Mouse (Mus musculus) G1E (cell line): ENCODE results near the gene Acvrl1.

Experiments
- CTCF ChIP-seq: IDR thresholded peaks from 2 replicates; pipeline ENCODE4 v1.5.1; 2012; ENCODE audit warnings: low read depth, low read length, inconsistent platforms, mixed read lengths
- GATA2 ChIP-seq: IDR thresholded peaks from 2 replicates; pipeline ENCODE4 v1.6.1; 2012; ENCODE audit warnings: low read depth, low read length, inconsistent platforms, borderline replicate concordance
- POLR2AphosphoS5 ChIP-seq: IDR thresholded peaks from 2 replicates; pipeline ENCODE4 v1.6.1; 2012; ENCODE audit warnings: low read depth, low read length, inconsistent platforms; ENCODE audit not compliant: insufficient replicate concordance
- TAL1 ChIP-seq: conservative IDR thresholded peaks from 2 replicates; pipeline ENCODE4 v1.6.1; 2012; ENCODE audit warnings: low read depth, low read length, inconsistent platforms, mixed read lengths

- TF ChIP-seq CTCF (no peak), TAL1 (no peak), GATA2 (no peak), POLR2AphosphoS5 (no peak)
These were observed 48.0 kb downstream of the Acvrl1 start for GRCm38 (mm10) chr15:101176284-101176680.
